Comparison of ENCODE assay signal across 8 mouse cellular contexts in the genomic region with DNA sequence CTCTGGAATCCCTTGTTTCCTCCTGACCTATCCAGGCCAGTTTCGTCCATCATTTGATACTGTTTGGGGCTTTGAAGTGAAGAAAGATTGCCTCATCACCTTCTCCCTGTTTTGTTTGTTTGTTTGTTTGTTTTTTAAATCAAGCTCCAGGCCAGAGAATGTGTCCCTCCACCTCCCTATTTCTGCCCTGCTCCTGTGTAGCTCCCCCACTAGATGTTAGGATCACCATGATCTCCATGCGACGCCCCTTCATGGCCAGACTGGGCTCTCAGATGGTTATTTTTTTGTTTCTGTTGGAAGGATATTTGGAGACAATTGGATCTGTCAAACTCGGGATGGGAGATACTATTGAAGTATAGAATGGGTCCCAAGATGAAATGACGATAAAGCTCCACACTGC. TPM values are rescaled to one million over a fixed set of nuclear protein-coding genes. Genes with fewer than 3 reads are reported as not detected.
DNase-seq lines count a peak whose midpoint lies in the region; ATAC-seq and TF ChIP-seq lines count a peak whose summit lies in the region.

Gene Metrnl, plus strand, starts transcription at position 301 of the 400 bp plus-strand sequence.

- peak within 1 kb of the TSS; percentile 97 for H3K4me2 ChIP-seq in intestine, embryonic 15.5 days (replicated peaks)
- H3K4me2 ChIP-seq in myocyte (ENCODE audit: low read depth), result peak within 1 kb of the TSS; percentile 89

- DNase-seq in adrenal gland, adult 18-20 months (ENCODE audit: low spot score in 2 of 2), result no peak
- DNase-seq in adrenal gland, adult (ENCODE audit: inconsistent age in 2 of 2, low spot score in 1 of 2), result no peak
- no peak for DNase-seq in urinary bladder, adult 2 months (ENCODE audit: low spot score)
- DNase-seq in urinary bladder, postnatal 14 days (ENCODE audit: low spot score), result no peak
- no peak for DNase-seq in cerebellum, adult 11-12 months
- no peak for DNase-seq in gastrocnemius, postnatal 25 days

- WGBS in intestine, embryonic 15.5 days, result 88% methylated on average over 5 of the region's 5 CpGs

- peak within 1 kb of the TSS; percentile 81 for H3K9ac ChIP-seq in intestine, embryonic 15.5 days

- H3K36me3 ChIP-seq in intestine, embryonic 15.5 days, result no peaks in the 10 kb centered on the region
- no peaks in the 10 kb centered on the region for H3K36me3 ChIP-seq in myocyte (ENCODE audit: control insufficient read depth, insufficient read depth)

- H3K79me2 ChIP-seq in myocyte (ENCODE audit: control insufficient read depth, insufficient read depth), result peaks cover 25% of the 10 kb centered on the region

- H3K9me3 ChIP-seq in intestine, embryonic 15.5 days, result no peaks in the 10 kb centered on the region

- peak within 1 kb of the TSS; percentile 36 for H3ac ChIP-seq in myocyte (ENCODE audit: control insufficient read depth, insufficient read length)

- H3K27ac ChIP-seq in intestine, embryonic 15.5 days, result peak within 1 kb of the TSS; percentile 84

- peaks cover 3% of the 10 kb centered on the region; the same call in 1 of the 2 replicates for H3K27me3 ChIP-seq in intestine, embryonic 15.5 days (replicated peaks)
- no peaks in the 10 kb centered on the region for H3K27me3 ChIP-seq in myocyte (ENCODE audit: control insufficient read depth, insufficient read depth, insufficient read length)

- peak within 1 kb of the TSS; percentile 86 for H3K4me3 ChIP-seq in intestine, embryonic 15.5 days (replicated peaks)
- H3K4me3 ChIP-seq in myocyte, result peak within 1 kb of the TSS; percentile 68

- TF ChIP-seq POLR2A in myocyte (IDR thresholded peaks at IDR 0.05; ENCODE audit: insufficient read length, low read depth), result no peak

- ATAC-seq in intestine, embryonic 15.5 days, result no peak

- peaks cover 10% of the 10 kb centered on the region for H3K4me1 ChIP-seq in intestine, embryonic 15.5 days (replicated peaks)

TF ChIP-seq in myocyte, 11 proteins besides CTCF, POLR2A, EP300 and RAD21:
- no peak for TF ChIP-seq SRF (IDR thresholded peaks at IDR 0.05; ENCODE audit: control insufficient read depth, insufficient read length, low read depth)
- TF ChIP-seq POLR2AphosphoS2 (IDR thresholded peaks at IDR 0.05; ENCODE audit: insufficient read length, low read depth), result no peak
- no peak for TF ChIP-seq REST (IDR thresholded peaks at IDR 0.05; ENCODE audit: insufficient read depth, insufficient read length)
- no peak for TF ChIP-seq TCF3 (IDR thresholded peaks at IDR 0.05; ENCODE audit: insufficient read length, low read depth)
- no peak for TF ChIP-seq MAX (IDR thresholded peaks at IDR 0.05; ENCODE audit: low read depth)
- no peak for TF ChIP-seq E2F4 (IDR thresholded peaks at IDR 0.05; ENCODE audit: insufficient read depth)
- TF ChIP-seq TCF12 (IDR thresholded peaks at IDR 0.05; ENCODE audit: insufficient read depth, poor library complexity, severe bottlenecking), result no peak
- TF ChIP-seq CEBPB (IDR thresholded peaks at IDR 0.05; ENCODE audit: insufficient read depth, poor library complexity, severe bottlenecking), result no peak
- TF ChIP-seq MYOD1 (IDR thresholded peaks at IDR 0.05; ENCODE audit: control insufficient read depth in 1 of 3, insufficient read length in 2 of 3, low read depth in 2 of 3), result no peak
- no peak for TF ChIP-seq USF1 (IDR thresholded peaks at IDR 0.05; ENCODE audit: low read depth)
- TF ChIP-seq MYOG (IDR thresholded peaks at IDR 0.05; ENCODE audit: control insufficient read depth in 1 of 3, insufficient read depth in 1 of 3, insufficient read length in 2 of 3, low read depth in 2 of 3), result no peak

RNA-seq across cellular contexts. Expression of gene Metrnl, which starts in this region (rescaled TPM):
- 10 to 100 TPM; 13.4 to 48.5 TPM for total RNA-seq in adrenal gland, adult 18-20 months (2021)
- polyA plus RNA-seq in urinary bladder, adult 2 months (2012; rRNA removed), result 39.0 and 46.7 TPM in 2 replicates
- 34.2 and 40.5 TPM in 2 replicates for polyA plus RNA-seq in intestine, embryonic 15.5 days (2015; fragmentation: Nextera tagmentation; extraction: Ambion mirVana)
- 44.0 TPM for polyA plus RNA-seq in myocyte (2012; fragmentation: generic; extraction: Trizol)
- 10 to 100 TPM in 1 of 2 experiments, 1 to 10 TPM in 1; 9.9 to 17.4 TPM for total RNA-seq in gastrocnemius, postnatal 25 days (2021)
